8 mouse cellular contexts compared by ENCODE assay signal in the genomic region with DNA sequence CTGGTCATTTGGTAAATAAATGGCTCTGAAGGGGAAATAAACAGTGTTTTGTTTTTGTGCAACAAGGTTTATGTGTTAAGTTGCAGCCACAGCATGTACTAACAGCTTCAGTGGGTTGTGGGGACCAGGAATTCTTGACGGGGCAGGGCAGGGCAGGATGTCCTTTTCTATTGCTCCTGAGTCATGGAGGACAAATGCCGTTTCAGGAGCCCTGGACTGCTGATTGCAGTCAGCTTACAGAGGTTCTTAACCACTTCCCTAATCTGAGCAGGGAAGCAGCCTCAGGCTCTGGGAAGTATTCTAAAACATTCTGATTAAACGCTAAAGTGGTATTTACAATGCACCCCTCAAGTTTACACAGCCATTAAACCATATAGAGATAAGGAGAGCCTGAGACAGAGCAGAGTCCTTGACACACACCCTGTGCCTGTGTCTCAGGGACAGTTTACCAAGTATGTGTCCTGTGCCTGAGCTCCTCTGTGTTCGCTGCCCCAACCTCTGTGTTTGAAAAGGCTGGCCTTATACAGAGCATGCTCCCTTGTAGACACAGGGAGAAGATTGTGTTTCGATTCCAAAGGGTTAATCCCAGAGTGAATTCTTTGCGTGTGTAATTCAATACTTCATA.
A peak's percentile ranks its signal among the peaks of the same experiment; 100 is the strongest.
DNase-seq lines count a peak whose midpoint lies in the region; ATAC-seq and TF ChIP-seq lines count a peak whose summit lies in the region.

No protein-coding gene starts in this region.

- H3K27ac ChIP-seq in heart, embryonic 14.5 days (replicated peaks in 1 of 2; ENCODE audit: control insufficient read depth in 1 of 2, insufficient read depth in 1 of 2, low read depth in 2 of 2, low read length in 2 of 2) = peak overlapping the region; percentile 76 to 85
- H3K27ac ChIP-seq in kidney, postnatal 0 days = peak overlapping the region; percentile 60

- peaks cover 10 to 21% of the 10 kb centered on the region in 2 experiments for H3K4me1 ChIP-seq in heart, embryonic 14.5 days (ENCODE audit: control insufficient read depth in 2 of 2, insufficient read depth in 2 of 2, low read length in 2 of 2)
- H3K4me1 ChIP-seq in kidney, postnatal 0 days (replicated peaks; ENCODE audit: insufficient read depth, low read length) = no peaks in the 10 kb centered on the region; the same call in 1 of the 2 replicates

- no peak overlapping the region for H3K9ac ChIP-seq in heart, embryonic 14.5 days (ENCODE audit: low read length)
- H3K9ac ChIP-seq in kidney, postnatal 0 days (ENCODE audit: low read depth, low read length) = no peak overlapping the region

- peak; percentile 62 to 85 for DNase-seq in adrenal gland, adult (ENCODE audit: inconsistent age in 2 of 2, low spot score in 1 of 2)
- DNase-seq in adrenal gland, postnatal 4 days (ENCODE audit: low spot score in 2 of 2) = no peak
- DNase-seq in embryo, embryonic 9.5 days (ENCODE audit: extremely low spot score) = peak; percentile 17
- DNase-seq in kidney, postnatal 0 days (ENCODE audit: low spot score) = peak; percentile 80
- DNase-seq in urinary bladder, postnatal 36 days (ENCODE audit: low spot score in 2 of 2) = peak; percentile 27 to 43
- DNase-seq in MN1 (ENCODE audit: low spot score) = no peak

- TF ChIP-seq CTCF in kidney, postnatal 0 days (IDR thresholded peaks at IDR 0.05; ENCODE audit: low read depth) = no peak

- no peaks in the 10 kb centered on the region for H3K9me3 ChIP-seq in heart, embryonic 14.5 days (ENCODE audit: control insufficient read depth, low read length)
- H3K9me3 ChIP-seq in kidney, postnatal 0 days (replicated peaks; ENCODE audit: low read length) = no peaks in the 10 kb centered on the region

- peak overlapping the region; percentile 51 for H3K4me2 ChIP-seq in heart, embryonic 14.5 days (ENCODE audit: low read length)
- peak overlapping the region; percentile 46 for H3K4me2 ChIP-seq in kidney, postnatal 0 days (ENCODE audit: low read length)

- WGBS in heart, embryonic 14.5 days = 26% methylated on average over 6 of the region's 6 CpGs
- 17% methylated on average over 6 of the region's 6 CpGs for WGBS in kidney, postnatal 0 days

- H3K27me3 ChIP-seq in heart, embryonic 14.5 days (ENCODE audit: control insufficient read depth, insufficient read depth, low read length) = no peaks in the 10 kb centered on the region
- no peaks in the 10 kb centered on the region for H3K27me3 ChIP-seq in kidney, postnatal 0 days (ENCODE audit: insufficient read depth, low read length)

- ATAC-seq in heart, embryonic 14.5 days (ENCODE audit: insufficient number of reproducible peaks, insufficient read depth, low FRiP score, low read depth) = peak; percentile 81
- ATAC-seq in kidney, postnatal 0 days (replicated peaks; ENCODE audit: low FRiP score, low read depth) = peak; percentile 66
- peak; percentile 73 for ATAC-seq in megakaryocyte, adult 5-6 weeks (ENCODE audit: poor library complexity, severe bottlenecking)

- no peak overlapping the region for H3K4me3 ChIP-seq in heart, embryonic 14.5 days (ENCODE audit: control insufficient read depth in 1 of 2, insufficient read depth in 1 of 2, low read depth in 1 of 2, low read length in 2 of 2)
- H3K4me3 ChIP-seq in kidney, postnatal 0 days (replicated peaks; ENCODE audit: low read depth, low read length) = no peak overlapping the region

- H3K36me3 ChIP-seq in heart, embryonic 14.5 days (ENCODE audit: control insufficient read depth, insufficient read depth, low read length) = no peaks in the 10 kb centered on the region
- H3K36me3 ChIP-seq in kidney, postnatal 0 days (ENCODE audit: insufficient read depth, low read length) = no peaks in the 10 kb centered on the region

Comparison
In these comparisons a context has a peak if more than half of its experiments do, and no peak if none do; other contexts are left out.
1. DNase-seq: peak in adrenal gland, adult (2 of 2), embryo, embryonic 9.5 days (single experiment), kidney, postnatal 0 days (single experiment) and urinary bladder, postnatal 36 days (2 of 2); none in adrenal gland, postnatal 4 days (0 of 2) and MN1 (single experiment).
2. Peak in every context shown above with its lines, with median percentiles within 50 percentile points of each other: ATAC-seq.